Mouse (Mus musculus): ENCODE data around the gene Ripor1.
A peak's percentile ranks its signal among the peaks of the same experiment; 100 is the strongest.

Ripor1 gene

DNA sequence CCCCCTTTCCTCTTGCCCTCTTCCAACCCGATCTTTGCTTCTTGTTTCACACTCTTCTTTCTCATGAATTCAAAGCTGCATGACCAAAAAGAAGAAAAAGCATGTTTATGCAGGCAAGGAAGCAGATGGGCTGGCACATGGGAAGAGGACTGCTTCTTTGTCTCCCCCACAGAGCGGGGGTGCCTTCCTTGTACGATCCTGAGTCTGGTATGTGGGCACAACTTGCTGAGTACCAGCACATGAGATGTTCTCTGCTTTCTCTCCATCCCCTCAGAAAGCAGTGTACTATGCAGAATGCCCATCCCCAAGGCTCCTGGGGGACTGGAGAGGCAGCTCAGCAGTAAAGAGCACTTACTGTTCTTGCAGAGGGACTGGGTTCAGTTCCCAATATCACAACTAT lies 19.3 kb downstream of the Ripor1 start:
- no peak for DNase-seq (ENCODE audit: low read depth, low spot score)

- no peak for DNase-seq (ENCODE audit: low read depth, low spot score)
Observed at GRCm38 (mm10) chr8:105624831-105625230, 19.8 kb downstream of the Ripor1 start.

DNA sequence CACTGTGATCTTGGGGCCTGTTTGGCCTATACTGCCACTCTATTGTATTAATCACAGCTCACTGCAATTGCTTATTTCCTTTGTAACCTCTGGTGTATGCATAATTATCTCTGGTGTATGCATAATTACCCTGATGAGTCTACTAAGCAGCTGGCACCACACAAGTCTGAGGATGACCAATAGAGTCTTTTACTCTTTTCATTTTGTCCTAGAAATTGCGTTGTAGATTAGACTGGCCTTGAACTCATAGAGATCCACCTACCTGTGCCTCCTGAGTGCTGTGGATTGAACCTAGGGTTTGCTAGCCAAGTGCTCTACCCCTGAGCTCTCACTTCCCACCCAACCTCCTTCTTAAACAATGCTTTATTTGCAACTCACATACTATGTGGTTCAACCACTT lies 21.0 kb downstream of the Ripor1 start:
- no peak for DNase-seq (ENCODE audit: low read depth, low spot score)

DNA sequence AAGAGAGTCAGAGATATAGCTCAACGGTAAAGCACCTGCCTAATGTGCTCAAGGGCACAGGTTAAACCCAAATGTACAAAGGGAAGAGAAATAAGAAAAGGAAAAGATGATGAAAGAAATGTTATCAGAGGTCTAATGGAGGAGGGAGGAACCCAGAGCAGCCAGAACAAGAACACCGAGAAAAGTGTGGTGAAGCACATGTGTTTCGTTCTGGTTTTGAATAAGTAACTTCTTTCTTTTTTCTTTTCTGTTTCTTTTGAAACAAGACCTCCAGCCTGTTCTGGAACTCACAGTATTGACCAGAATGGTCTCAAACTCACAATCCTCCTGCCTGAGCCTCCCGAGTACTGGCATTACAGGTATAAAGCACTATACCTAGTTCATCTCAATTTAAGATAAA lies 24.3 kb downstream of the Ripor1 start:
- no peak for DNase-seq (ENCODE audit: low read depth, low spot score)

DNA sequence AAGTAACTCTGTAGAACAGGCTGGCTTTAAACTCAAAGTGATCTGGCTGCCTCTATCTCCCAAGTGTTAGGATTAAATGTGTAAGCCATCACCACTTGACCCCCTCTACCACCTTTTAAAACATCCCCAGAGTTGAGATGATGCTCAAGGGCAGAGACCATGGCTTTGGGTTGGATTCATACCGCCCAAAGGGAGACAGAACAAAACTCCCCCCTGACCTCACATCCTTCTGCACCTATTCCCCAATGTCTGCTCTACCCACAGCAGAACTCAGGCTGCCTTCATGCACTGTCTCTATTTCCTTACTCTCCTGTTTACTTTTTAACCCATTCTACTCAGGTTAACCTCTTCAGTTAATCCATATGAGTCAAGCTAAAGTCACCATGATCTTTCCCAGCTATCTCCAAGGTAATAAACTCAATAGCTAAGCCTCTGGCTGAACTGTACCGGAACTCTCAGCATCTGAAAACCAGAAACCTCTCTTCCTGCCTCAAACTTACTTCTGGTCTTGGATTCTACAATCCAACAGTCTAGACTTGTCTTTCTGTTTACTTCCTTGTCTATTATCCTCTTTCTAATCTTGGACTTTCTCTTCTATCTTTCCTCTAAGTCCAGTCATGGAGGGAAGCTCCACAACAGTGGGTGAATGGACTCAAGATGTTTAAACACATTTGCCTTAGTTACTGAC lies 29.9 kb downstream of the Ripor1 start:
- DNase-seq (ENCODE audit: low read depth, low spot score), result no peak

- peak; percentile 64 for DNase-seq (ENCODE audit: low read depth, low spot score)
Observed at GRCm38 (mm10) chr8:105635481-105635880, 30.4 kb downstream of the Ripor1 start.

GRCm38 (mm10) chr8:105636018-105636962 lies 31.2 kb downstream of the Ripor1 start, which contains the start of gene Ctcf:
Gene Ctcf, plus strand, starts transcription at chr8:105636568.
- peak; percentile 94 for DNase-seq (ENCODE audit: low read depth, low spot score)

DNA sequence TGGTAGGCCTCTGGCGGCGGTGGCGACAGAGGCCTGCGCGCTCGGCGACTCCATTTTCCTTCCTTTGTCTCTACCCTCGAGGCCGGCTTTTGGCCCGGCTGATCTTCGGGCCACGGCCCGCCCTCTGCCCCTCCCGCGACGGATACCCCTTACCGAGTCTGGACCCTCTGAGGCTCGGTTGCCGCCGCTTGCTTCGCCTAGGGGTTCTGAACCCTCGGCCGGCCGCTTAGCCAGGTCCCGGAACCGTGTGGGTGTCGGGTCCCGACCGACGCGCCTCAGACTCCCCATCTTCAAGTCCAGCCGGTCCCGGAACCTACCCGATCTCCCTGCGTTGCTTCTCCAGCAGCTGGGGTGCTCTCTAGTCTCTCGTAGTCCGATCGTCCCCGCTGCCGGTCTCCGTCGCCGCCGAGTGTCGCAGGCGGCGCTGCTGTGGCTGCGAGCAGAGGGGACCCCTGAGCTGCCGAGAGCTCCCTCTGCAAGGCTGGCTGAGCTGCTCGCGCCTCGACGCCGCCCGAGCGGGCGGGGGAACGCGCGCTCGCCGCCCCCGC lies 32.0 kb downstream of the Ripor1 start, which contains the start of gene Agrp:
Gene Agrp (minus strand): TSS at position 431 of the 548 bp plus-strand sequence.
- DNase-seq (ENCODE audit: low read depth, low spot score), result peak; percentile 41

DNA sequence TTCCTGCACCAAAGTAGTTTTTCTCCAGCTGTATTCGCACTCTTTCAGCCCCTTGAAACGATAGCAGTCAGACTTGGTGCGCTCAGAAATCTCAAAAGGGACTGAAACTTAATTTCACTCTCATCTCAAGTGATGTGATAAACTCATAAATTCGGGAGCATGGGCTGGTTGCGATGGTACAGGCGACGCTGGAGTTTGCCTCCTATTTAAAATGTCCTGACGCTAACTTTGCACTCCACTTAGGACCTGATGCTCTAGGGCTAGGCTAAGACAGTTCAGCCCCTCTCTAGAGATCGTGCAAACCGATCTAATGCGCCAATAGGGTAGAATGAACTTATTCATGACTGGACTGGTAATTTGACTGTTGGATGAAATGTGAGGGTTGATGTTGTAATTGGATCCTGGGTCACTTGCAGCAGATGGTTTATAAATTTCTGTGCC lies 32.6 kb downstream of the Ripor1 start:
- peak; percentile 41 for DNase-seq (ENCODE audit: low read depth, low spot score)

DNA sequence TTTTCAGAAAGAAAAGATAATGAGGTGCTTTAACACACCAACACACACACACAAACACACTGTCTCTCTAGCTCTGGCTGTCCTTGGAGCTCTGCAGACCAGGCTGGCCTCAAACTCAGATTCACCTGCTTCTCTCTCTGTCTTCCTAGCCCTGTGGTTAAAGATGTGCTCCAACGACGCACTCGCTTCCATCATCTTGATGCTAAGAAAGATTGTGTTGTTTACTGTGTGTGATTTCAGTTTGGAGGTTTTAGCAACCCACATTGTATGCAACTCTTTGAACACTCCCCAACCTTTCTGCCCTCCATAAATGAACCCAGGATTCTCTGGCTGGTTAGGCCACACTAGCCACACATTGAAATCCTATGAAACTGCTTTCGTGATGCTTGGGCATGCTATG lies 33.5 kb downstream of the Ripor1 start:
- DNase-seq (ENCODE audit: low read depth, low spot score), result no peak

DNA sequence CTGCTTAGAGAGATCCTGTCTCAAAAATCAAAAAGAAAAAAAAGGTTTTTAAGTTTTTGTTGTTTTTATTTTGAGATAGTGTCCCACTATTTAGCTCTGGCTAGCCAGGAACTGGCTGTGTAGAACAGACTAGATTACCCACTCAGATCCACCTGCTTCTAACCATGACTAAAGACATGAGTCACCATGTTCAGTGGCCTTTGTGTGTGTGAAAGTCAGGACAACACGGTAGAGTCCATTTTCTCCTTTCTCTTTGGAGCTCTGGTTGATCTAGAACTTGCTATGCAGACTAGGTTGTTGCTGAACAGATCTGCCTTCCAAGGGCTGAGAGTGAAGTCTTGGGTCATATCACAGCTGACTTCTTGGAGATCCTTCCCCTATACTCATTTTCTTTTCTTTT lies 34.8 kb downstream of the Ripor1 start:
- DNase-seq (ENCODE audit: low read depth, low spot score), result no peak

GRCm38 (mm10) chr8:105640511-105640910 lies 35.5 kb downstream of the Ripor1 start:
- DNase-seq (ENCODE audit: low read depth, low spot score), result no peak

DNA sequence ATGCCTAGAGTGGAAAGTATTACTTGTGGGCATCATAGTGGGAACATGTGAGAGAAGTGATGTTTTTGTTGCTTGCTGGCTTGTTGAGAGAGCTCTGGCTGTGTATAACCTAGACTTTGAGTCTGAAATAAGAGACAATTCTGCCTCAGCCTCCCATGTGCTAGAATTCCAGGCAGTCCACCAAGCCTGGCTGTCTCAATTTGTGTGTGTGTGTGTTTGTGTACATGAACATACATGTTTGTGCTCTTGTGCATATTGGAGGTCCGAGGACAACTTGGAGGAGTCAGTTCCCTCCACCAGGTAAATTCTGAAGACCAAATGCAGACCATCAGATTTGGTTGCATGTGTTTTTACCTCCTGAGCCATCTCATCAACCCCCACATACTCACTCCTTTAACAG lies 40.1 kb downstream of the Ripor1 start:
- no peak for DNase-seq (ENCODE audit: low read depth, low spot score)

DNA sequence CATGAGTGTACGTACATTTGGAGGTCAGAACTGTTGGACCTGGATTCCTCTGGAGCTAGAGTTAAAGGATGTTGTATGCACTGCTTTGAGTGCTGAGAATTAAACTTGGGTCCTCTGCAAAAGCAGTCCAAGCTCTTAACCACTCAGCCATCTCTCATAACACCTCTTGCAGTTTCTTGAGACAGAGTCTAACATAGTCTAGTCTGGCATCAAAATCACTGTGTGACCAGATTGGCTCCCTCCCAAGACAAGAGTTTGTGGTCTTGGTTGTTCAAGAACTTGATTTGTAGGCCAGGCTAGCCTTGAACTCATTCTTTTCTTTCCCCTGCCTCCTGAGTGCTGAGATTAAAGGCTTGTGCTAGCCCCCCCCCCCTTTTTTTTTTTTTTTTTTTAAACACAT lies 43.9 kb downstream of the Ripor1 start:
- no peak for DNase-seq (ENCODE audit: low read depth, low spot score)

DNA sequence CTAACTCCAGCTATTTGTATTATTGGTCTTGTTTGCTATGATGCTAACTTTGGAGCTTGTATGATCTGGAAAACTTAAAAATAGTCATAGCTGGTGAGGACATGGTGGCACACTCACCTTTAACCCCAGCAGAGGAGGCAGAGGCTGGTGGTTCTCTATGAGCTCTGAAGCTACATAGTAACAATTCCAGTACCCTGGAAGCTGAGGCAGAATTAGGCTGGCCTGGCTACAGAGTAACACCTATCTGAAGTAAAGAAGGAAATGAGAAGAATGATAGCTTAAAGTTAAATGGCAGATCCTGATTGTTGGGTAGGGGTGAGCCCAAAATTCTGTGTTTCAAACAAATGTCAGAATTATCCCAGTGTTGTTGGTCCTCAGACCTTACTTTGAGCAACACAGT lies 52.6 kb downstream of the Ripor1 start:
- DNase-seq (ENCODE audit: low read depth, low spot score), result no peak

DNA sequence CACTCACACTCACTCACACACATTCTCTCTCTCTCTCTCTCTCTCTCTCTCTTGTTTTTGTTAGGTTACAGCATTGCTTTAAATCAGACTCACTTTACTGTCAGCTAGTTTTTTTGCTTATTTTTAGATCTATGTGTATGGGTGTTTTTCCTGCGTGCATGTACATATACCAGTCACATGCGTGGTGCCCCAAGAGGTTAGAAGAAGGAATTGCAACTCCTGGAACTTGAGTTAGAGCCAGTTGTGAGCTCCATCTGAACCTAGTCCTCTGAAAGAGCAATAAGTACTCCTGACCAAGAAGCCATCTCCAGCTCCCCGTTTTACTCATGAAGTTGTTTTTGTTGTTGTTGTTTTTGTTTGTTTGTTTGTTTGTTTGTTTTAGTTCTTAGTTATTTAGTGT lies 56.1 kb downstream of the Ripor1 start:
- DNase-seq (ENCODE audit: low read depth, low spot score), result peak; percentile 79

All from ES-CJ7 (cell line).